Mouse (Mus musculus) kidney, embryonic 15.5 days (tissue): ENCODE measurements around the gene Arntl. TPM values are rescaled to one million over a fixed set of nuclear protein-coding genes. Genes with fewer than 3 reads are reported as not detected.

Experiments
- ATAC-seq: fragments of 200-750 bp; cut with Nextera tagmentation; replicated peaks from 2 replicates; pipeline ENCODE4 v1.8.0; 2017; ENCODE audit warnings: moderate TSS enrichment; ENCODE audit not compliant: low FRiP score
- H3K27ac ChIP-seq: fragments of 300-500 bp; sonication (generic); 2 replicates; pipeline ENCODE4 v1.5.1; 2015; ENCODE audit warnings: mild to moderate bottlenecking, inconsistent platforms
- H3K27me3 ChIP-seq: fragments of 300-500 bp; sonication (generic); 2 replicates; pipeline ENCODE4 v1.6.1; 2015; ENCODE audit warnings: inconsistent platforms
- H3K36me3 ChIP-seq: fragments of 300-500 bp; sonication (generic); 2 replicates; pipeline ENCODE4 v1.6.1; 2015; ENCODE audit warnings: inconsistent platforms
- H3K4me1 ChIP-seq: fragments of 300-500 bp; sonication (generic); 2 replicates; pipeline ENCODE4 v1.6.1; 2015; ENCODE audit warnings: inconsistent platforms
- H3K4me2 ChIP-seq: fragments of 300-500 bp; sonication (generic); 2 replicates; pipeline ENCODE4 v1.6.1; 2015; ENCODE audit warnings: moderate library complexity, mild to moderate bottlenecking, inconsistent platforms
- H3K4me3 ChIP-seq: fragments of 300-500 bp; sonication (generic); replicated peaks from 2 replicates; pipeline ENCODE4 v1.5.1; 2015; ENCODE audit warnings: mild to moderate bottlenecking, inconsistent platforms
- H3K9ac ChIP-seq: fragments of 300-500 bp; sonication (generic); 2 replicates; pipeline ENCODE4 v1.6.1; 2015; ENCODE audit warnings: mild to moderate bottlenecking, inconsistent platforms
- H3K9me3 ChIP-seq: fragments of 300-500 bp; sonication (generic); replicated peaks from 2 replicates; pipeline ENCODE4 v1.6.1; 2016; ENCODE audit warnings: inconsistent platforms
- WGBS: fragments of 180-500 bp; shearing (Covaris S2); methylation state at CpG from one replicate; pipeline ENCODE4 v1.1.7; 2015; ENCODE audit warnings: mixed read lengths; 5-methylcytosine and 5-hydroxymethylcytosine counted together
- polyA plus RNA-seq: library from polyadenylated mRNA; unstranded; fragments of >200 nt; fragmentation: Nextera tagmentation; extraction: Ambion mirVana; gene quantifications from 2 replicates; pipeline ENCODE4 v1.2.1, GENCODE M21; 2015

Gene Arntl
- polyA plus RNA-seq: 9.3 and 10.1 TPM in 2 replicates

GRCm38 (mm10) chr7:113206644-113207470 is at the start of gene Arntl:
Arntl (plus strand) TSS chr7:113207465.
- peak within 1 kb of the TSS; percentile 66 for H3K9ac ChIP-seq
- peak within 1 kb of the TSS; percentile 88 for H3K27ac ChIP-seq
- peak; percentile 98 for ATAC-seq
- peak within 1 kb of the TSS; percentile 87 for H3K4me2 ChIP-seq
- H3K27me3 ChIP-seq: peaks cover 61% of the 10 kb centered on the region
- no peaks in the 10 kb centered on the region for H3K36me3 ChIP-seq
- H3K4me3 ChIP-seq: peak within 1 kb of the TSS; percentile 91
- no peaks in the 10 kb centered on the region for H3K9me3 ChIP-seq
- under 1% methylated on average over 52 of the region's 52 CpGs for WGBS
- H3K4me1 ChIP-seq: peaks cover 27% of the 10 kb centered on the region

GRCm38 (mm10) chr7:113161077-113161698 is 46.1 kb upstream of the Arntl start:
- Histone ChIP-seq H3K27me3 (no peaks in the 10 kb centered on the region), H3K9ac (no peak overlapping the region), H3K4me3 (no peak overlapping the region), H3K4me2 (no peak overlapping the region), H3K36me3 (no peaks in the 10 kb centered on the region), H3K4me1 (0 out of 2 replicates have a peak, but pooled peaks cover 2% of the 10 kb centered on the region), H3K27ac (no peak overlapping the region), H3K9me3 (no peaks in the 10 kb centered on the region)
- ATAC-seq: no peak
- 87% methylated on average over 8 of the region's 8 CpGs for WGBS

DNA sequence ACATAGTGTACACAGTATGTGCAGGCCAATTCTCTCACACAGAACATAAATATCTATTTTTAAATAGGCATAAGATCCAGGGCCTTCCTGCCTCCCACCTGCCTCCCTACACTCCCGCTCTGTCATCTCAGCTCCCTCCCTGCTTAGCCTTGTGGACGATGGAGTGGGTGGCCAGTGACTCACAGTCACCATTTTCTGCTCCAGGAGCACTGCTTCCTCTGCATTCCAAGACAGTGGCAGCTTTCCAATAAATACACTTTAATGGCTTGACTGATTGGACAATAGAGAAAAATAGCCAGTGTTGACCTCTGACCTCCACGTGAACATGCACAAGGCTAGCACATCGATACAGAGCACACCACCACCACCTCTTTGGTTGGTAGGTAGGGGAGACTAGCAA is 42.5 kb upstream of the Arntl start:
- H3K27ac ChIP-seq: no peak overlapping the region
- H3K27me3 ChIP-seq: no peaks in the 10 kb centered on the region

GRCm38 (mm10) chr7:113167092-113167491 is 40.2 kb upstream of the Arntl start:
- H3K36me3 ChIP-seq: no peaks in the 10 kb centered on the region
- 40% methylated on average over 8 of the region's 8 CpGs for WGBS
- no peak overlapping the region for H3K9ac ChIP-seq
- no peak overlapping the region for H3K27ac ChIP-seq
- 0 out of 2 replicates have a peak overlapping the region, but pooled peaks have one; percentile 19 for H3K4me2 ChIP-seq
- H3K9me3 ChIP-seq: no peaks in the 10 kb centered on the region
- no peak overlapping the region for H3K4me3 ChIP-seq
- no peak for ATAC-seq
- no peaks in the 10 kb centered on the region for H3K4me1 ChIP-seq
- no peaks in the 10 kb centered on the region for H3K27me3 ChIP-seq

More for the DNA sequence above, 42.5 kb upstream of the Arntl start:
- no peaks in the 10 kb centered on the region for H3K4me1 ChIP-seq
- no peak overlapping the region for H3K4me3 ChIP-seq
- whole genome bisulfite sequencing: 57% methylated on average over 4 of the region's 4 CpGs
- no peak overlapping the region for H3K4me2 ChIP-seq
- H3K36me3 ChIP-seq: no peaks in the 10 kb centered on the region
- ATAC-seq: no peak
- no peaks in the 10 kb centered on the region for H3K9me3 ChIP-seq
- no peak overlapping the region for H3K9ac ChIP-seq

GRCm38 (mm10) chr7:113168609-113169008 is 38.7 kb upstream of the Arntl start:
- no peak overlapping the region for H3K27ac ChIP-seq
- ATAC-seq: no peak
- H3K36me3 ChIP-seq: no peaks in the 10 kb centered on the region
- H3K9me3 ChIP-seq: no peaks in the 10 kb centered on the region
- H3K9ac ChIP-seq: no peak overlapping the region
- no peak overlapping the region for H3K4me3 ChIP-seq
- H3K4me1 ChIP-seq: no peaks in the 10 kb centered on the region
- H3K4me2 ChIP-seq: no peak overlapping the region
- no peaks in the 10 kb centered on the region for H3K27me3 ChIP-seq
- 82% methylated on average over 8 of the region's 8 CpGs for WGBS

DNA sequence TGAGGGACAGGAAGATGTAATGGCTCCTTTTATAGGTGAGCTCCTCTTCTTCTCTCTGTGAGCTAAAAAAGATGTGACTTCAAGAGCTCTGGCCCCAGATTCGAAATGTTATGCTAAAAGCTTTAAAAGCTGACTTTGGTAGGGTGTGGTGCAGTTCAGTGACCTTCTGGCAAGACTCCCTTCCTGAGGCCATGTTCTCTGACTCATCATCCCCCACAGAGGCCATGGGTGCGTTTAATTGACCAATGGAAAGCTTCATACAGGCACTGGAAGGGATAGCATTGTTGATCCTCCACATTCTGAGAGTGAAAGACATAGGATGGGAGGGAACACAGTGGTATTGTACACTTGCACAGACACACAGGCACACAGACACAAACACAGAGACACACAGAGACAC is 34.8 kb upstream of the Arntl start:
- 51% methylated on average over 2 of the region's 2 CpGs for WGBS
- ATAC-seq: no peak
- H3K4me3 ChIP-seq: no peak overlapping the region

DNA sequence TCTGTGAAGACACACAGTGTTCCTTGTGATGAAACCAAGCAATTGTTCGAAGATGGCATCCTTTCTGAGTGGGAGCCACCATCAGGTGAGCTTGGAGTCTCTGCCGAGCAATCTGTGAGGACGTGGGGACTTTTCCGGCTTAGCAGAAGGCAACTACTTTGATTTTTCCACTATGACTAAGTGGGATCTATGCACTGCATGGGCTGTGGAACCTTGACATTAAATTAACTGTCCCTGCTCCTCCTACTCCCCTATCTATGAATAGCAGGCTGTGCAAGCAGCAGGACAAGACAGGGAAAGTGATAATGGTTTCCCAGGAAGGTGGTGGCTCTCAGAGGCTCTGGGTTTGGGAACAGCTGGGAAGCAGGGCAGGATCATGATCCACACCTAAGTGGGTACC is 31.8 kb upstream of the Arntl start:
- ATAC-seq: no peak
- no peaks in the 10 kb centered on the region for H3K9me3 ChIP-seq
- WGBS: 81% methylated on average over 4 of the region's 4 CpGs

More for the DNA sequence above, 34.8 kb upstream of the Arntl start:
- no peak overlapping the region for H3K4me2 ChIP-seq
- no peaks in the 10 kb centered on the region for H3K4me1 ChIP-seq
- no peak overlapping the region for H3K9ac ChIP-seq
- no peak overlapping the region for H3K27ac ChIP-seq
- no peaks in the 10 kb centered on the region for H3K9me3 ChIP-seq
- no peaks in the 10 kb centered on the region for H3K27me3 ChIP-seq
- no peaks in the 10 kb centered on the region for H3K36me3 ChIP-seq

GRCm38 (mm10) chr7:113178073-113178472 is 29.2 kb upstream of the Arntl start:
- Histone ChIP-seq H3K9me3 (no peaks in the 10 kb centered on the region), H3K27me3 (no peaks in the 10 kb centered on the region), H3K9ac (no peak overlapping the region), H3K36me3 (no peaks in the 10 kb centered on the region), H3K4me1 (no peaks in the 10 kb centered on the region), H3K27ac (no peak overlapping the region), H3K4me3 (no peak overlapping the region), H3K4me2 (no peak overlapping the region)
- WGBS: 76% methylated on average over 6 of the region's 6 CpGs
- no peak for ATAC-seq

More for the DNA sequence above, 31.8 kb upstream of the Arntl start:
- Histone ChIP-seq H3K4me1 (no peaks in the 10 kb centered on the region), H3K27me3 (no peaks in the 10 kb centered on the region), H3K4me3 (no peak overlapping the region), H3K9ac (no peak overlapping the region), H3K4me2 (no peak overlapping the region), H3K36me3 (no peaks in the 10 kb centered on the region), H3K27ac (no peak overlapping the region)

GRCm38 (mm10) chr7:113183787-113184186 is 23.5 kb upstream of the Arntl start:
- ATAC-seq: no peak
- 87% methylated on average over 8 of the region's 8 CpGs for WGBS
- Histone ChIP-seq H3K9me3 (no peaks in the 10 kb centered on the region), H3K27ac (no peak overlapping the region), H3K4me3 (no peak overlapping the region), H3K27me3 (no peaks in the 10 kb centered on the region), H3K36me3 (no peaks in the 10 kb centered on the region), H3K4me1 (peaks cover 11% of the 10 kb centered on the region), H3K4me2 (no peak overlapping the region), H3K9ac (no peak overlapping the region)

GRCm38 (mm10) chr7:113185056-113185455 is 22.2 kb upstream of the Arntl start:
- no peaks in the 10 kb centered on the region for H3K9me3 ChIP-seq
- H3K36me3 ChIP-seq: no peaks in the 10 kb centered on the region
- H3K27me3 ChIP-seq: no peaks in the 10 kb centered on the region
- no peak for ATAC-seq
- no peak overlapping the region for H3K27ac ChIP-seq
- no peak overlapping the region for H3K9ac ChIP-seq
- no peak overlapping the region for H3K4me2 ChIP-seq
- H3K4me3 ChIP-seq: no peak overlapping the region
- H3K4me1 ChIP-seq: peaks cover 11% of the 10 kb centered on the region

- WGBS: 30% methylated on average over 10 of the region's 10 CpGs
- H3K27me3 ChIP-seq: no peaks in the 10 kb centered on the region
- peaks cover 11% of the 10 kb centered on the region for H3K4me1 ChIP-seq
- H3K9me3 ChIP-seq: no peaks in the 10 kb centered on the region
- peak; percentile 40; the same call in 1 of the 2 replicates for ATAC-seq
- no peak overlapping the region for H3K4me3 ChIP-seq
- H3K27ac ChIP-seq: no peak overlapping the region; the same call in 1 of the 2 replicates
- no peaks in the 10 kb centered on the region for H3K36me3 ChIP-seq
- H3K4me2 ChIP-seq: 0 out of 2 replicates have a peak overlapping the region, but pooled peaks have one; percentile 4
- no peak overlapping the region for H3K9ac ChIP-seq
Observed at GRCm38 (mm10) chr7:113186041-113186800, 21.0 kb upstream of the Arntl start.

DNA sequence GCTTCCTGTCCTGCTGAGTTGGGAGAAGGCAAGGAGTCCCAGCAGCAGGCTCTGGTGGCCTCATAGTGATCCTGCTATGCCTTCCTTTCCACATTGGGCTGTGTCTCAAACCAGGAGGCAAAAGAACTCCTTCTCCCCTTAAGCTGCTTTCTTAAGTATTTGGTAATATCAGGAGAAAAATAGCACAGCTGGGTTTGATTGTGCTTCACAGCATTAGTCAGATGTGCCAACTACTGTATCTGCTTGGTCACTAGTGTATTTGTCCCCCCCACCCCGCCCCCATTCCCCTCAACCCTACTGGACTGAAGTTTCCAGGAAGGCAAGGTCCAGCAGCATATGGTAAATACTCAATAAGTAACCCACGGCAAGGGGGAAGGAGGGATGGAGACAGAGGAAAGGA is 19.2 kb upstream of the Arntl start:
- Histone ChIP-seq H3K4me2 (no peak overlapping the region), H3K27ac (no peak overlapping the region), H3K36me3 (no peaks in the 10 kb centered on the region), H3K9me3 (no peaks in the 10 kb centered on the region), H3K9ac (no peak overlapping the region), H3K4me1 (peaks cover 16% of the 10 kb centered on the region), H3K4me3 (no peak overlapping the region), H3K27me3 (no peaks in the 10 kb centered on the region)
- 44% methylated on average over 2 of the region's 2 CpGs for WGBS
- no peak for ATAC-seq
